In the genomic region with DNA sequence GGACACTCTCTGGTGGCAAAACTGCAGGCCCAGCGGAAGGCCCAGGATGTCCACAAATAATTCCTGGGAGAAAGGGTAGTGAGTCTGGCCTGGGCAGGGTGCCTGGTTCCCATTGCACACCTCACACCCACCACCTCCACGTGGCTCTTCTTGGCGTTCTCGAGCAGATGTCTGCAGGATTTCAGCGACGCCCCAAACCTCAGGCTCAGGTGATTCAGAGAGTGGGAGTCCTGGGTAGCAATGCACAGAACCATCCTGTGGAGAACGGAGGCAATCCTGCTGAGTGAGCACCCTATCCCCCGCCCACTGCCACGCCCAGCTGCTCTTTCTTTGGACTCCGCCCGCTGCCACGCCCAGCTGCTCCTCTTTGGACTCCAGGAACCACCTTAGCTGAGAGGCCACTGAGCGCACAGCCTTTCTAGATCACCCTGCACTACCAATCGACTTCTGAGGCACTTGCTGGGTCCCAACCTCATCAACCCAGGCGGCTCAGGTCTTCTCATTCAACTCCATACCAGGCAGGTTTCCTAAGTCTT, we compare ENCODE assay signal across 11 mouse cellular contexts. TPM values are rescaled to one million over a fixed set of nuclear protein-coding genes. Genes with fewer than 3 reads are reported as not detected.
DNase-seq lines count a peak whose midpoint lies in the region; ATAC-seq and TF ChIP-seq lines count a peak whose summit lies in the region.
"Had no signal": no experiment of that assay in that cellular context is flagged by ENCODE, and none has a peak within 500 bp of the region (broad histone marks: within the 10 kb centered on the region; RNA-seq: fewer than 3 reads in every experiment).

No protein-coding gene starts in this region.

- 0 out of 2 replicates have a peak, but pooled peaks have one; percentile 30 for ATAC-seq in common myeloid progenitor, adult 5-6 weeks (replicated peaks; ENCODE audit: low read depth, poor library complexity, severe bottlenecking)
- ATAC-seq in erythroid progenitor cell, adult 5-6 weeks (replicated peaks; ENCODE audit: low FRiP score, poor library complexity, severe bottlenecking): no peak
- ATAC-seq in neural tube, embryonic 15.5 days (ENCODE audit: low FRiP score): no peak
- ATAC-seq: inflammation-experienced regulatory T-cells, adult 6 months had no signal

- H3K27ac ChIP-seq in ES-Bruce4 (ENCODE audit: insufficient read depth, low read length): no peak overlapping the region
- no peak overlapping the region for H3K27ac ChIP-seq in liver, adult 2 months (replicated peaks; ENCODE audit: insufficient read depth, low read depth, low read length)
- no peak overlapping the region for H3K27ac ChIP-seq in neural tube, embryonic 15.5 days (replicated peaks)

- no peak for TF ChIP-seq POLR2A in ES-Bruce4 (IDR thresholded peaks at IDR 0.05; ENCODE audit: insufficient read depth, low read length)
- TF ChIP-seq POLR2A in liver, adult 2 months (IDR thresholded peaks at IDR 0.05; ENCODE audit: extremely low read depth, insufficient read depth, low read length): no peak

- H3K4me3 ChIP-seq in ES-Bruce4 (ENCODE audit: low read depth, low read length): no peak overlapping the region
- no peak overlapping the region for H3K4me3 ChIP-seq in liver, adult 2 months (ENCODE audit: insufficient read depth, low read depth, low read length)
- no peak overlapping the region for H3K4me3 ChIP-seq in neural tube, embryonic 15.5 days (replicated peaks)
- H3K4me3 ChIP-seq: heart, embryonic 12.5 days had no signal

- H3K4me1 ChIP-seq in ES-Bruce4 (ENCODE audit: control insufficient read depth, insufficient read depth, low read length): peaks cover 4% of the 10 kb centered on the region
- H3K4me1 ChIP-seq in liver, adult 2 months (ENCODE audit: control insufficient read depth, insufficient read depth, low read length): peaks cover 11% of the 10 kb centered on the region
- H3K4me1 ChIP-seq in neural tube, embryonic 15.5 days: peaks cover 10% of the 10 kb centered on the region; the same call in 1 of the 2 replicates

- no peaks in the 10 kb centered on the region for H3K9me3 ChIP-seq in ES-Bruce4 (replicated peaks; ENCODE audit: control insufficient read depth, insufficient read depth, low read length, poor library complexity, severe bottlenecking)
- no peaks in the 10 kb centered on the region for H3K9me3 ChIP-seq in neural tube, embryonic 15.5 days (replicated peaks)
- H3K9me3 ChIP-seq: heart, embryonic 12.5 days had no signal

- TF ChIP-seq CTCF in ES-Bruce4 (IDR thresholded peaks at IDR 0.05; ENCODE audit: low read depth, low read length): no peak
- no peak for TF ChIP-seq CTCF in liver, adult 2 months (IDR thresholded peaks at IDR 0.05; ENCODE audit: low read depth, low read length)

- 53% methylated on average over 15 of the region's 15 CpGs for WGBS in liver, adult 2 months
- 47% methylated on average over 15 of the region's 15 CpGs for WGBS in neural tube, embryonic 15.5 days

- H3K36me3 ChIP-seq in ES-Bruce4 (ENCODE audit: control insufficient read depth, insufficient read depth, low read length, poor library complexity, severe bottlenecking): no peaks in the 10 kb centered on the region
- no peaks in the 10 kb centered on the region for H3K36me3 ChIP-seq in liver, adult 2 months (ENCODE audit: control insufficient read depth, insufficient read depth, low read length)
- no peaks in the 10 kb centered on the region for H3K36me3 ChIP-seq in neural tube, embryonic 15.5 days
- H3K36me3 ChIP-seq: heart, embryonic 12.5 days had no signal

- H3K27me3 ChIP-seq in ES-Bruce4 (ENCODE audit: control insufficient read depth, insufficient read depth, low read length, poor library complexity, severe bottlenecking): no peaks in the 10 kb centered on the region
- no peaks in the 10 kb centered on the region for H3K27me3 ChIP-seq in liver, adult 2 months (ENCODE audit: control insufficient read depth, insufficient read depth, low read length)
- no peaks in the 10 kb centered on the region for H3K27me3 ChIP-seq in neural tube, embryonic 15.5 days (replicated peaks)

- H3K9ac ChIP-seq in ES-Bruce4 (ENCODE audit: low read depth, poor library complexity, severe bottlenecking): no peak overlapping the region
- no peak overlapping the region for H3K9ac ChIP-seq in liver, adult 2 months (ENCODE audit: low read depth, low read length)
- H3K9ac ChIP-seq in neural tube, embryonic 15.5 days (replicated peaks): no peak overlapping the region
- H3K9ac ChIP-seq: heart, embryonic 12.5 days had no signal

- peak; percentile 38 to 49 for DNase-seq in lung, adult 18-20 months
- DNase-seq in lung, postnatal 4 days: no peak
- DNase-seq in liver, adult 2 months (ENCODE audit: extremely low read depth, low read depth, low spot score): peak; percentile 35
- no peak for DNase-seq in layer of hippocampus, postnatal 25 days (ENCODE audit: extremely low spot score in 1 of 2, low spot score in 1 of 2)
- DNase-seq: thymus, postnatal 36 days had no signal

- H3K4me2 ChIP-seq in neural tube, embryonic 15.5 days: no peak overlapping the region
- H3K4me2 ChIP-seq: heart, embryonic 12.5 days had no signal

- no peaks in the 10 kb centered on the region for H3K79me2 ChIP-seq in liver, adult 2 months (ENCODE audit: control insufficient read depth, insufficient read depth, low read length)

- TF ChIP-seq EP300 in ES-Bruce4 (IDR thresholded peaks at IDR 0.05; ENCODE audit: insufficient read depth, low read depth, low read length): 0 out of 2 replicates have a peak, but pooled peaks have one; percentile 21

RNA-seq across cellular contexts. Expression of a gene that starts 12.7 kb away (rescaled TPM):
- 31.9 and 32.9 TPM in 2 replicates for polyA plus RNA-seq in ES-Bruce4 (2011; ENCODE audit: insufficient read depth, insufficient read length, low read depth, missing spikeins)
- total RNA-seq in common myeloid progenitor, adult 5-6 weeks (2017): 1.1 and 1.6 TPM in 2 replicates
- total RNA-seq in liver, adult 2 months (2014; rRNA removed): 5.4 and 5.7 TPM in 2 replicates
- 0.81 and 1.7 TPM in 2 replicates for polyA plus RNA-seq in liver, adult 2 months (2012; rRNA removed)
- 10 to 100 TPM; 40.7 to 41.8 TPM for total RNA-seq in layer of hippocampus, postnatal 25 days (2021)
- total RNA-seq in erythroid progenitor cell, adult 5-6 weeks (2015; ENCODE audit: low replicate concordance): 3.4 TPM in 1 of 2 replicates, not detected in the other
- not detected in 2 replicates for total RNA-seq in erythroid progenitor cell, adult 5-6 weeks (2017; ENCODE audit: low replicate concordance)
- 20.3 and 20.7 TPM in 2 replicates for polyA plus RNA-seq in neural tube, embryonic 15.5 days (2015; fragmentation: Nextera tagmentation; extraction: Ambion mirVana)

RNA-seq across cellular contexts. Expression of a gene that starts 42.2 kb away (rescaled TPM):
- 204 and 208 TPM in 2 replicates for polyA plus RNA-seq in ES-Bruce4 (2011; ENCODE audit: insufficient read depth, insufficient read length, low read depth, missing spikeins)
- total RNA-seq in common myeloid progenitor, adult 5-6 weeks (2017): 148 and 164 TPM in 2 replicates
- 194 and 232 TPM in 2 replicates for total RNA-seq in liver, adult 2 months (2014; rRNA removed)
- polyA plus RNA-seq in liver, adult 2 months (2012; rRNA removed): 140 and 156 TPM in 2 replicates
- 10 to 100 TPM; 27.7 to 30.9 TPM for total RNA-seq in layer of hippocampus, postnatal 25 days (2021)
- total RNA-seq in erythroid progenitor cell, adult 5-6 weeks (2015; ENCODE audit: low replicate concordance): 29.2 and 36.9 TPM in 2 replicates
- 25.0 and 34.1 TPM in 2 replicates for total RNA-seq in erythroid progenitor cell, adult 5-6 weeks (2017; ENCODE audit: low replicate concordance)
- 90.2 and 120 TPM in 2 replicates for polyA plus RNA-seq in neural tube, embryonic 15.5 days (2015; fragmentation: Nextera tagmentation; extraction: Ambion mirVana)

Comparison
In these comparisons a context has a peak if more than half of its experiments do, and no peak if none do; other contexts are left out.
1. DNase-seq: peak in lung, adult 18-20 months (2 of 2) and liver, adult 2 months (single experiment); none in lung, postnatal 4 days (0 of 2) and layer of hippocampus, postnatal 25 days (0 of 2).